Mouse (Mus musculus): ENCODE data around the gene Slc17a8.
"Not testable (repeated sequence)": the region's sequence is repeated elsewhere in the genome, so short reads cannot be mapped to it uniquely, and the experiment has no call there.

The Slc17a8 gene

DNA sequence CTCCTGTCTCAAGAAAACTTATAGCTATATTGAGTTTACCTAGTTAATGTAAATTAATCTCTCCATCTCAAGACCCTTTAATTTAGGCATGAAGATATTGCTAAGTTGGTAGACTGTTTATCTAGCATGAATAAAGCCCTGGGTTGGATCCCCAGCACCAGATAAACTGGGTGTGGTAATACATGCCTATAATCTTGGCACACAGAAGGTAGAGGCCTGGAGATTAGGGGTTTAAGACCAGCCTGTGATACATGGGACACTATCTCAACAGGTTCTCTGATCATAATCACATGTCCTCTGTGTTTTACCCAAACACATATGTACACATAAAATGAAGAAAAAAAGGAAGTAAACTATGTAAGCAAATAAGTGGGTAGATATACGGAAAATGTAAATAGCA lies 32.3 kb downstream of the Slc17a8 start:
- DNase-seq: no peak

DNA sequence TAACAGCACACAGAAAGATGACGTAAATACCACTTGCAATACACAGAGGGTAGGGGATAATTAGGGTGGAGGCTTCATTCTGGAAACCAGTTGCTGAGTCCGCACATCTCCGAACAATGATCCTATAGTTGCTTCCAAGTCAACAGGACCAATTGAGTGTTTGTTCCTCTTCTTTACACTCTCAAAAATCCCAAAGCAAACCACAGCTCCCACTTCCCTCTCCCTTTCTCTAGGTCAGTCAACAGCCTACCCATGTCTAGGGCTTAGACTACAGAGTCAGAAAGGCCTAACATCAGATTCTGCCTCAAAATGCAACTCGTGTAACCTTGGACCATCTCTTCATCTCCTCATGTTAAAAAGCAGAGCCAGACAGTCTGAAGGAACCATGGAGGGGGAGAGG lies 36.3 kb downstream of the Slc17a8 start:
- DNase-seq: no peak

DNA sequence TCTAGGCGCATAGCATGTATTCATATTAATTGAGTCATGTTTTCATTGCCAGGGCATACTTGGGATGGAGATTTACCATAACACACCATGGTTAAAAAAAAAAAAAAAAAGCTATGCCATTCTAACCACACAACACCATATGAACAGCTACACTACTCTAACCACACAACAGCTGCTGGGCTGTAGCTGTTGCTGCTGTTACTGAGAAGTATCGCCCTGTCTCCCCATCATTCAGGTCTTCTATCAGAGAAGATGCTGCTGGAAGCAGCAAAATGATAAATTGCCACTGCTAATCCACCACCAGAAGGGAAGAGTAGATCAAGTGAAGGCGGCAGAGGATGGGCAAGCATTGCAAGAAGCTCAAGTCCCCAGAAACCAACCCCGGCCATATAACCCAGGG lies 42.3 kb downstream of the Slc17a8 start:
- DNase-seq: no peak

DNA sequence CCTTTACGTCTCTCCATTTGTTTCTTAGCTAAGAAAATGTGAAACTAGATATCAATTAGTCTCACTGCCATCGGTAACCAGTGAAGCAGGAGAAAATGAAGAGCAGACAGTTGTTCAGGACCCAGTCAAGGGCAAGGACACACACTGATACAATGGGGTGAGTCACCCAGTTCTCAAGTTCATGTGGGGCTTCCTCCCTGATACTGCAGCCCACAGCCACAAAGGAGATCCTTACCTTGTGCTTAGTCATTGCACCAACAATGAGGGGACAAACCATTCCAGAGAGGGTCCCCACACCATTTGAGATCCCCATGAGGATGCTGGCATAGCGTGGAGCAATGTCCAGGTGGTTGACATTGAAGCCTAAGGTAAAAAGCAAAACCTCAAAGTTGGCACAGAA lies 43.4 kb downstream of the Slc17a8 start:
- DNase-seq: no peak

DNA sequence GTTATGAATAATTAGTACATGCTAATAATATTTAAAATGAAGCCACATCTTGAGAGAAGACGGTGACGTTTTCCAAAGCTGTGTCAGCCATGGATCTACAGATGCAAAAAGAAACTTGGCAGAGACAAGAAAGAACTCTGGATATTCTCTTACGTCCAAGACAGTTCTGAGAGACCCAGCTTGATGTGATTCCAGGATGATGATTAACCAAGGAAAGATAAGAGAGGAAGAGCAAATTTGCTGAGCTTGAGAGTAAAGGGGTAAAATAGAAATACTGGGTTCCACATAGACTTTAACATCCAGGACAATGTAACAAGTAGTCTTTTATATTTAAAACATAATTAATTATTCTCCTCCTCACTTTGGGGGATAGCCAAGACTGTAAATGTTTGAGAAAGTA lies 47.6 kb downstream of the Slc17a8 start:
- DNase-seq: no peak

DNA sequence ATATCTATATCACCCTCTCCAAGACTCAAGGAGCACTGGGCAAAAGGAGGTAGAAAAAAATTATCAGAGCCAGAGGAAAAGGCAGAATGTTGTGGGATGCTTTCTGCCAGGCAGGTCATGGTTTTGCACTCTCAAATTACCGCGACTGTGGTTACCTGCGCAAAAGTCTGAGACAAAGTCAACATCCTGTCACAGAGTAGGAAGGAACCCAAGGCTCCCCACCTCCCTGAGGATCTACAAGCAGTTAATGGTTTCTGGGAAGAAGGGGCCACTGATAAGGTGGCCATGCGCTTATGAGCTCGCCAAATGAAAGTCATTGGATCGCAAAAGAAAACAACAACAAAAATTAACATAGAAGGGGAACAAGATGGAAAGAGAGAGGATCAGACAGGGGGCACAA lies 48.1 kb downstream of the Slc17a8 start:
- DNase-seq: no peak

DNA sequence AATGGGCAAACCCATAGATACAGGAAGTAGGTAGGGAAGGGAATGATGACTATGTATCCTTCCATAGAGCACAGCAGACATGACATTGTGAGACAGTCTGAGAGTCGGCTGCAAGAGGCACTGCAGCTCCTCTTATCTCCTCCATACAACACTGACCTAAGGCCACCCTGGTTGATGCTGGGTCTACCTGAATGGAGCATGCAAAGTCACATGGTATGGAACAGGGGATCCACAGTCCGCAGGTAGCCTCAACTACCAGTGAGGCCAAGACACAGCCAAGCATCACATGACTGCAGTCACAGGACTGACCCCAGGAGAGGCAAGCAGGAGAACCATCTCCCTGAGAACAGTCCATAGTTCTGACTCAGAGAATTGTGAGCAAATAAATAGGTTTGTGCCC lies 53.7 kb downstream of the Slc17a8 start:
- no peak for DNase-seq

DNA sequence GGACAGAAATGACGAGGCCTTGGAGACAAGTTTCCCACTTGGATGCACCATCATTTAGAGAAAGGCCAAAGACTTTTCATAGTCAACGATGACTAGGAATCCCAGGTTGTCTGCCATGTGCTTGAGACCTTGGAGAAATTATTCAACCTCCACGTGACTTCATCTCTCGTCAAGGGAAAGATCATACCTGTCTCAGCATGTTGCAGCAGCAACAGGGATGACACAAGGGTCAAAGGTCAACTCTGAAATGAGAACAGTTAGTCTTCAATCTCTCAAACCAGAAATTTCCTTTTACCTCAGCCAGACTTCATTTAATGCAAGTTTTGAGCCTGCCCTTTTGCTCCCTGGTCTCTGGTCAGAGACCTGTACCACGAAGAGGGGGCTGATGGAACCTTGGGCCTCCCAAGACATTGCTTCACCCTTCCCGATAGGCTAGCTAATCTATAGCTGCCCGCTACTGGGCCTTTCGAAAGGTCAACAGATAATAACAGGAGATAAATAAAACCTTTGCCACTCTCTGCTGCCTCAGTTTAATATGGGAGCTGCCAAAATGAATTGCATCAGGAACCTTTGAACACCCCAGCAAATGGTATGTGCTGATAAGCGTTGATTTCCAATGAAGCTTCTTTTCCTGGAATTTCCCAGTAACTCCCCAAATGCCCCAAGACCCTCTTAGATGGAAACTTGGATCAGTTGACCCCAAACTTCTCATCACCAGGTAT lies 55.6 kb downstream of the Slc17a8 start:
- no peak for DNase-seq

DNA sequence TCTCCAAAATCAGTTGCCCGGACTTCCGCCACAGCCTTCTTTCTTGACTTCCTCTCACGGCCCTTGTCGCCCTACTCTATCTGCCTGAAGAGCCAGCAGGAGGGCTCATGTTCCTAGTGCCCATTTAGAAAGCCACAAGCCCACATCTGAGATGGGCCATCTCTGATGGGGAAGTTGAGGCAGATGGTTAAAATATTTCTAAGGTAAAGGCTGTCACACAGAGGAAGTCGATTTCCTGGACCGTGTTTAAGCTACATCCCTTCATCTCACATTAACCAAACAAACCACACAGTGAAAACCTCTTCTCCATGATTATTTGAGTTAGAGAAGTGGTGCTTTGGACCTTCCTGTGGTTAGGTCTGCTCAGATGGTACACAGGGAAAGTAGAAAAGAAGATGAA lies 58.9 kb downstream of the Slc17a8 start:
- DNase-seq: no peak

DNA sequence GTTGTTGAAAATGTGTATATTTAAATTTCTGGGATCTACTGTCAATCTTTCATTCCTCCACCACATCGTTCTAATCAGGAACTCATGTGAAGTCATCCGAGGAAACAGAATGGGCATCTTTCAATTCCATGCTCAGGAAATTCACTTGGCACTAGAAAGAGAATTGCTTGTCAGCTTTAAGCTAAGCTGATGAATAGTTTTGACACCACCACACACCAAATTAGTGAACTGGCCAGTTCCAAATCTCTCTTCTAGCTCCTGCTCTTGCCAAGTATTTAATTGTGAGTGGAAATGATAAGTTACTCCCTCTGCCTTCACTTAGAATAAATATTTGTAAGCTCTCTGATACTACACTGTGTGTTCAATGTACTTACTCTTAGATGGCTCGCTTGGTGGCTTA lies 61.7 kb downstream of the Slc17a8 start:
- no peak for DNase-seq

DNA sequence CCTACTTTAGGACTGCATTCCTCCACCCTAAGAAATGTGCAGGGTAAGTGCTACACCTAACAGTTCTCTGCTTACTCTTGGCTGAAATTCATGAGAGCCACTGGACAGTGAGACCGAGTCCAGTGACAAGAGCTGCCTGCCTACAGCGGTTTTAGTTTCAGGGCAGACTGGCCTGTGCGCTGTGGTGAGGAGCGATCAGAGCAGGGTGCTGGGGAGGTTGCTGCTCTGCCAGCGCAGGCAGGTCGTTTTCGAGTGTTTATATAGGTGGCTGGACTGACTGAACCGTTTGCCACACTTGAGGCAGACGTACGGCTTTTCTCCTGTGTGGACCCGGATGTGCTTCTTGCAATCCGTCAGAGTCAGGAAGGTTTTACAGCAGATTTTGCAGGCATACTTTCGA lies 66.2 kb downstream of the Slc17a8 start:
- not testable (repeated sequence) for DNase-seq

DNA sequence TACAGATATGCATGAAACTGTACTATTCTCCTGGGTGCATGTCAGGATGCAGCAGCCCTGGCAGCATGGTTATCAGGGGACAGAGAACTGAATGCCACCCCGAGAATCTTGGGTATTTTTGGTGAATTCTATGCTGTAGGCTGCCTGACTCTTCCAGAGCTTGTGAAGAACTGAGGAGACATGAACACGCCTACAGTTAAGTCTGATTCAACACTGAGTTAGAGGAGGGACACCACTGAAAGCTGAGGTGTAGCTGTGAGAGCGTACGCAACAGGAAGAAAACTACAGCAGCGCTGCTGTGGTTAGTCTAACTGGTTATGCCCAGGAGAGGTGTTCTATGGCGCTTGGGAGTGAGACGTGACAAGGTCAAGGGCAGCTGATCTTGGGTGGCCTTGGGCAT lies 67.2 kb downstream of the Slc17a8 start:
- DNase-seq: not testable (repeated sequence)

DNA sequence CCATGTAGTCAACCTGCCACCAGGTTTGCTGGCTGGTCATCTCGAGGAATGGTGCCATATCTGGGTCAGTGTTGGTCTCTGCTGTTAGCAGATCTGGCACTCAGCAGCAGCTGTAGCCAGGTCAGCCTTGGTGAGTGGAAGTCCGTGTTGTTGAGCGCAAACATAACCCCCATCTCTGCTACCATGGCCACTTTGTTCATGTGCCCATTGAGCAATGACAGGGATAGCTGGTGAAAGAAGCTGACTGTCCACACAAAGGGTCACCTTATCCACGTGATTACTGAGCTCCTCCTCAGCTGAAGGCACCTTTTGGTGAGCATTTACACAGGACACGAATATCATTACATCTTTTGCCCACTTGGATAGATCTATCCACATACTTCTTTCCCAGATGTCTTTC lies 68.0 kb downstream of the Slc17a8 start:
- no peak for DNase-seq

DNA sequence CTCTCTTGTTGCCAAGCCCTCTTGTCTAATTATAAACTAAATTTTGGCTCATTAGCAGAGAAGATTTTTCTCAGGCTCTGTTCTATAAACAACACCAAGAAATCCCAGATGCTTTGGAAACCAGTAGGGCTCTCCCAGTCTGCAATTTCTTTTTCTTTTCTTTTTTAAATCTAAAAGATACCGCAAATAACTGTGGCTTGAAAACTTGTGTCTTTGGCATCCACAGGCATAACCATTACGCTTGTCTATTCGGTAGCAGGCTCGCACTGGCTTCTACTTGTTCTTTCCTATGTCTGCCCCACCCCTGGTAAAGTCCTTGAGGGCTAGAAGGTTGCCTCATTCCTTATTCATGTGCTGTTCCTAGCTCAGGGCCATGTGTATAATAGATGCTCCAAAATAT lies 69.4 kb downstream of the Slc17a8 start:
- no peak for DNase-seq

DNA sequence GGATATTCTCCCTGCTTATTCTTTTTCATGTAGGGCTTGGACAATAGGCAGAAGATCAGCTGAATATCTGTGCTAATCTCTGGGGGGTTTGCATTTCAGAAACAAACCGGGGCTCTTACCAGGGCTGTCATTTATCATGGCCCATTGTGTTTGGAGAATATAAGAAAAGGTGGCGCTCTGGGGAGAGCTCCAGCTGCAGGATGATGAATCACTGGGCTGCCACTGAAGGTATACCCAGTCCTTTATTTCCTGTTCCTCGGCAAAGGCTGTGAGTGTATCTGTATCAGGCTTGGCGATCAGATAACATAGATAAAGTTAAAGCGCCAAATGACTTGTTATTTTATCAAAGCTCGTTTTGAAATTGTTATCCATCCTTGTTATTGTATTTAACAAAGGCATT lies 73.0 kb downstream of the Slc17a8 start:
- no peak for DNase-seq

DNA sequence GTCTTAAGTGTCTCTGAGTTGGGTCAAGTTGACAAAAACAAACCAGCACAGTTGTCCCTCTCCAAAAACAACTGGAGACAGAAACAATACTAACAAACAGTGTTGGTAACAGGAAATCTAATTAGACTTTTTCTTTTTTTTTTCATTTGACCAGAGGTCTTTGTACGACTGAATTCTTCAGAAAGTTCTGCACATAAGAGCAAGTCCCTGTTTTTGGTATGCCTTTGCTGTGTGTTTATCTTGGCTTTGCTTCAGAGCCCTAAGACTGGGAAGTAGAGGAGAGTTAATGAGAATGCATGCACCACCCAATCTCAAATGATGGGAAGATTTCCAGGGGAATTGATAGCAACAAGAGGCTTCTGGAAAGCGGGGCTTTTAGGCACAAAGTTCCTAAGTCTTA lies 74.1 kb downstream of the Slc17a8 start:
- DNase-seq: no peak

DNA sequence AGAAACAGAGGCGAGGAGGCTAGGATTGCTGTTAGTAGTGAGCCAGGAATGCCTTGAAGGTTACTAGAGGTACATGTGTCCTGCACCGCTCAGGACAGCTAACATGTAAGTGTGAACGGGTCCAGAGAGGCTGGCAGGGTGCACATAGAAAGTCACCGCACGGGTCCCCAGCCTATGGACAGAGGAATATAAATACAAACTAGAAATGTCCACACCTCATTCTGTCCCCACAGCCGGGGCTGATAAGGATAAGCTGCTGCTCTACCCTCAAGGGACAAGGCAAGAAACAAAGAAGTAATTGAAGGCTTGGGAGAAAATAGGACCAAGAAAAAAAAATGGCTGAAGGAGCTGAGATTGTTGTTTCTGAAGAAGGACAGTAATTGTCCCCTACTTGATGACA lies 77.2 kb downstream of the Slc17a8 start:
- no peak for DNase-seq

DNA sequence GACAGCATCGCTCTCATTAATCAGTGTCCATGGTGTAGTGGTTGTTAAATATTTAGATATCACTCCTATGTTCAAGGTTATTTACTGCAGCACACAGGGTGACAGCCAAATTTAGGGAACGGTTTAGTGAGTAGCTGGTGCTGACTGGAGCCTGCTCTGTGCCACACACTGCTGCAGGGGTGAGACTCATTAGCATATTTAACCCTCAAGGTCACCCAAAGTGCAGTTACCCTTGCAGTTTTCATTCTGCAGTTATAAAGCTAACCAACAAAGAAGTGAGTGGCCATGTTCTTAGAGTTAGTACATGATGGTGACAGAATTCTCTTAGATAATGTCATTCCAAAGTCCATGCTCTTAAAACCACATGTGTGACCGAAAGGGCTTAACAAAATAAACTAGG lies 78.7 kb downstream of the Slc17a8 start:
- no peak for DNase-seq

DNA sequence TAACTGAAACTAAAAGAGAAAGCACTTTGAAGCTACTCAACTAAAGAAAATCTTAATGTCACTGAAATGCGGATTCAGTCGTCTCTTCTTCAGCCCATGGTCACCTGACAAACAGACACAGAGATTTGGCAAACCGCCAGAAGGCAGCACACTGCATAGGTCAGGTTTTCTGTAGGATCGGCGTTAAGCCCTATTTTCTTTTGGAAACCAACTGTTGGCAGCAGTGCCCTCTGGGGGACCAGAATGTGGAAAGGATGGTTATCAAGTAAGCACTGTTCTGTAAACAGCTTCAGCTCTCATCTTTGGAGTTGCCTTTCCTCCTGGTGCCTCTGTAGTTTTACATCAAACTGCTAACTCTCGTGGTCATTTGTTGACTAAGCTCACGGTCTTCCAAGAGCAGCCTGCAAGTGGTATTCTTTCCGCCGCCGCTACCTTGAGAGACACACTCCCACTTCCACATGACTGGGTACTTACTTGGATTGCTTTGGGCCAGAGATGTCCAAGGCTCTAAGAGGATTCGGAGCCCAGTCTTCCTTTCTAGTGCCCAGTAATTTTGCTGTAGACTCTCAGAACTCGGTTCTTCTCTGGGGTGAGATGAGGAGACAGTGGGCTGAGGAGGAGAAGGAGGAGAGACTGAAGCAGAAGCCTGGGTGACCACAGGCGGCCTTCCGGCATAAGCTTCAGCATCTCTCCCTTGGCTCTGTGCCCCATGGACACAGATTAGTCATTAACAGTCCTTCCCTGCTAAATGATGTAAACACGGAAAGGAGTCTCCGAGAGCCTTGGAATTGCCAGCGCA lies 87.9 kb downstream of the Slc17a8 start, which contains the start of gene Nr1h4:
TSS of gene Nr1h4 (minus strand) at position 657 of the 799 bp plus-strand sequence.
- DNase-seq: peak; percentile 54

DNA sequence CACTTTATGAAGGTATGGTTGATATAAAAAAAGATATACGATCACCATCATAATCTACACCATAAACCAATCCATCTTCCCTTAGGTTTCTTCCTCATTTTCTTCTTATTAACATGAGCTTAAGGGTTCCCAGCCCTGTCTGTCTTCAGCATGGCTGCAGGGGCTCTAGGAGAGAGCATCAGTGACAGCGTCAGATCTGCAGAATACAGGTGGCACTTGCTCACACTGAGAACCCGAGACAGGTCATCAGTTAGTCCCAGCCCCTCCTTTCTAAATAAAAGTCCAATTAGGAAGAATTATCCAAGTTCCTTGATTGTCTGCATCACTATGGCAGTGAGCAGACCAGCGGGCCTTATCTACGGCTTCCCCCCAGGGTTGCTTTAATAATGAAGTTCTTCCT lies 88.6 kb downstream of the Slc17a8 start:
- no peak for DNase-seq

DNA sequence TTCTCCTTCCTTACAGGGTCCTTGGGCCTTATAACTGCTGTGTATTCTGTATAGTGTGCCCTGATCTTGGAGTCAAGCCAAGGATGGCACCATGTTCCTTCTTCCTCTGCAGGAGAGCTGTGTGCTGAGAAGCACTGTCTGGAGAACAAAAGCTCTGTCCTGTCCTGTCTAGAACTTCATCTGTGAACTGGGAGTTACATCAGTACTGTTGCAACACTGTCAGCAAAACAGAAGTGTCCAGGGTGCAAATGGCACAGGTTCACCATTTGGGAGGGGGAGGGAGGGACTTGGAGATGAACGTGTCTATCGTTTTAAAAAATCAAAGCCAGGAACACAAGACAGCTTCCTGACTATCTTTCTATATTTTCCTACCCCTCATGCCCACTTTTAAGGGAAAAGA lies 89.1 kb downstream of the Slc17a8 start:
- no peak for DNase-seq

DNA sequence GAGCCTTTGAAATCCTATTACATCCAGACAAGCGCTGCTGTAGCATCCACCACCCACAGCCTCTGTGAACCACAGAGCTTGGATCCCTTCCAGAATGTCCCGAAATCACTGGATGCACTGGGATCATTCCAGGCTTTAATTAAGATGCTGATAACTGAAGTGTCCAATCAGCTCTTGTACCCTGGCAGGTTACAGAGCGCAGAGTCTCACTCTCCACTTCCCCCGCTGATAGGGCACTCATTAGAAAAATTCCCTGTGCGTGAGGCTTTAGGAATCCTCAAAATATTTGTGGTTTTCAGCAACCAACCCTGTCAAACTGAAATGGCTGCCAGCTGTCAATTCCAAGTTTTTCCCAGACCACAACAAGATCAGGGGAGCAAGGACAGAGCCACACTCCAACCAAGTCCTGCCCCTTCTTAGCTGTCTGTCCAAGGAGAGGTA lies 89.8 kb downstream of the Slc17a8 start:
- DNase-seq: no peak

DNA sequence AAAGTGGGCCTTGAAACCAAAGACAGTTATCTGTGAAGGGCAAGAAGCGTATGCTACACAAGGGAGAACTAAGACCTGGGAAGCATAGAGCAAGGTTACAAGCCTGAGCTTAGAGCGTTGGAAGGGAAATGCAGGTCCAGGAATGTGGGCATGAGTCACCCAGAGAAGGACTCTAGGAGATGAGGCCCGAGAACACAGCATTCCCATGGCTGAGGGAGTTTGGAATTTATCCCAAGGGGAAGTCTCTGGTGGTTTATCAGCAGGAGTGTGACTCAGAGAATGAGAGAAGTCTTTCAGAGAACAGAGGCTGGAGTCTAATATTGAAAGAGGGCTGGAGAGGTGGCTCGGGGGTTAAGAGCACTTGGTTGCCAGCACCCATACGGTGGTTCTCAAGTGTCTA lies 94.0 kb downstream of the Slc17a8 start:
- no peak for DNase-seq

DNA sequence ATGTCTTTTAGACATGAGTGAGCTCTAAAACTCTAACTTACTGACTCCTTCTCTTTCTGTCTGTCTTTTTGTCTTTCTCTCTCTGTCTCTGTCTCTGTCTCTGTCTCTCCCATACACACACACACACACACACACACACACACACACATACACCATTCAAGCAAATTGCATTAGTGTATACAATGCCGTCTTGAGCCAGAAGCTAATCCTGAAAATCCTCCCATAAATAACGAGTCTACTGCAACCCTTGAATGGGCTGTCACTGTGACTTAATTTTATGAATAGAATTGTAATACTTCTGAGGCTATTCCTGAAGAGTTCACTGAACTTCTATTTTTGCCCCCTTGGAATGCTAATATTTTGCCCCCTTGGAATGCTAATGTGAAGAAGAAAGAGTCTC lies 95.2 kb downstream of the Slc17a8 start:
- no peak for DNase-seq

Data from cerebellum, adult 9-10 months (tissue).